Mouse (Mus musculus) adipocyte (in vitro differentiated cells): ENCODE results near the gene Cit.

Experiments used
- DNase-seq: peaks from one replicate; pipeline ENCODE4 v3.0.0-alpha.2; 2016; ENCODE audit warnings: low spot score

Gene Cit

GRCm38 (mm10) chr5:115975672-115976071 is 130.6 kb downstream of the Cit start:
- no peak for DNase-seq

- DNase-seq = no peak
Observed at GRCm38 (mm10) chr5:115976446-115976845, 131.4 kb downstream of the Cit start.

- no peak for DNase-seq
Observed at GRCm38 (mm10) chr5:115977266-115977665, 132.2 kb downstream of the Cit start.

GRCm38 (mm10) chr5:115977757-115978156 is 132.7 kb downstream of the Cit start:
- DNase-seq = no peak

GRCm38 (mm10) chr5:115978255-115978654 is 133.2 kb downstream of the Cit start:
- no peak for DNase-seq

GRCm38 (mm10) chr5:115979134-115979696 is 134.1 kb downstream of the Cit start:
- DNase-seq = no peak

- no peak for DNase-seq
Observed at GRCm38 (mm10) chr5:115980537-115980936, 135.5 kb downstream of the Cit start.

- DNase-seq = peak; percentile 43
Observed at GRCm38 (mm10) chr5:115982671-115983373, 137.7 kb downstream of the Cit start.

GRCm38 (mm10) chr5:115984392-115984791 is 139.3 kb downstream of the Cit start:
- no peak for DNase-seq

GRCm38 (mm10) chr5:115985101-115985500 is 140.0 kb downstream of the Cit start:
- DNase-seq = no peak

- DNase-seq = no peak
Observed at GRCm38 (mm10) chr5:115987284-115987683, 142.2 kb downstream of the Cit start.

GRCm38 (mm10) chr5:115991717-115992116 is 146.6 kb downstream of the Cit start:
- DNase-seq = no peak

GRCm38 (mm10) chr5:115994101-115994500 is 149.0 kb downstream of the Cit start:
- no peak for DNase-seq

- no peak for DNase-seq
Observed at GRCm38 (mm10) chr5:115997376-115997775, 152.3 kb downstream of the Cit start.

GRCm38 (mm10) chr5:116003154-116003553 is 158.1 kb downstream of the Cit start:
- DNase-seq = no peak

GRCm38 (mm10) chr5:116003825-116004224 is 158.7 kb downstream of the Cit start:
- DNase-seq = no peak

GRCm38 (mm10) chr5:116004271-116004670 is 159.2 kb downstream of the Cit start:
- DNase-seq = no peak

- DNase-seq = no peak
Observed at GRCm38 (mm10) chr5:116006324-116007099, 161.4 kb downstream of the Cit start.

- DNase-seq = no peak
Observed at GRCm38 (mm10) chr5:116007723-116008122, 162.6 kb downstream of the Cit start.

GRCm38 (mm10) chr5:116009091-116009851 is 164.2 kb downstream of the Cit start:
- DNase-seq = no peak

GRCm38 (mm10) chr5:116009884-116010627 is 165.0 kb downstream of the Cit start:
- DNase-seq = no peak

- DNase-seq = no peak
Observed at GRCm38 (mm10) chr5:116011700-116012099, 166.6 kb downstream of the Cit start.
